Mouse (Mus musculus) heart, adult 18-20 months (tissue): ENCODE measurements around the gene Ankdd1b. TPM values are rescaled to one million over a fixed set of nuclear protein-coding genes. Genes with fewer than 3 reads are reported as not detected.

Experiments
- DNase-seq, 2 experiments: peaks; one replicate each; pipeline ENCODE4 v3.0.0; 2021 to 2022; ENCODE audit warnings: mixed read lengths in 1 of 2
- total RNA-seq, 2 experiments: library from RNA; stranded (reverse); gene quantifications; 2 replicates each; pipeline ENCODE4 v1.2.3; 2021

Ankdd1b gene
- total RNA-seq, 2 experiments from 2014 or later, result 0.65 to 0.80 TPM

- DNase-seq, result peak; percentile 36 to 65
These were observed 64.0 kb downstream of the Ankdd1b start for GRCm38 (mm10) chr13:96407040-96407439.

GRCm38 (mm10) chr13:96405518-96405917, 65.5 kb downstream of the Ankdd1b start:
- DNase-seq, result no peak

DNA sequence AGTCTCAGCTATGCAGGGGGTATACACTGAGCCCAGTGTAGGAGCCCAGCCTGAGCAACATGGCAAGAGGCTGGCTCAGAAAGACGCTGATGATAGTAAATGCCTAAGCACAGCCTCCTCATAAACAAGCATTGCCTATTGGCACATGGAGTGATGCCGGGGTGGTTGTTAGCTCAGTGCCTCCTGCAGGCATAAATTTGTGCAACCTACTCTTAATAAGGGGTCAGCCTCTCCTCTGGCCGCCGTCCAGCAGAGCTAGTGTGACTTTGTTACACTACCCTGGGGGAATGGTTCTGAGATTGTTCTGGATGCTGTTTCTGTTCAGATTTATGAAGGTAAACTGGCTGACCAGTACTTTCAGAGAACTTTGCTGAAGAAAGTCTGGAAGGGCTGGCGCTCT, 69.7 kb downstream of the Ankdd1b start:
- DNase-seq, result no peak

GRCm38 (mm10) chr13:96389301-96389700, 81.7 kb downstream of the Ankdd1b start:
- DNase-seq, result no peak

GRCm38 (mm10) chr13:96388042-96388888, 82.7 kb downstream of the Ankdd1b start, which contains the start of gene Poc5:
Poc5 (plus strand) TSS chr13:96388294.
- DNase-seq, result peak; percentile 99 to 100

- DNase-seq, result no peak
These were observed 93.1 kb downstream of the Ankdd1b start for GRCm38 (mm10) chr13:96377883-96378282.

DNA sequence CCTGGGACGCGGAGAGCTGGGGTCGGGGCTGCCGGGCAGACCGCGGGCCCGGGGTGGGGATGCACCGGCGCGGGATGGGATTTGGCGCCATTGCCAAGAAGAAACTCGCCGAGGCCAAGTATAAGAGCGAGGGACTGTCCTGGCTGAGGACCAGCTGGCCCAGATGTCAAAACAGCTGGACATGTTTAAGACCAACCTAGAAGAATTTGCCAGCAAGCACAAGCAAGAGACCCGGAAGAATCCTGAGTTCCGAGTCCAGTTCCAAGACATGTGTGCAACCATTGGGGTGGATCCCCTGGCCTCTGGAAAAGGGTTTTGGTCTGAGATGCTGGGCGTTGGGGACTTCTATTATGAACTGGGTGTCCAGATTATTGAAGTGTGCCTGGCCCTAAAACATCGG, 94.1 kb downstream of the Ankdd1b start:
- DNase-seq, result peak; percentile 37 to 47

DNA sequence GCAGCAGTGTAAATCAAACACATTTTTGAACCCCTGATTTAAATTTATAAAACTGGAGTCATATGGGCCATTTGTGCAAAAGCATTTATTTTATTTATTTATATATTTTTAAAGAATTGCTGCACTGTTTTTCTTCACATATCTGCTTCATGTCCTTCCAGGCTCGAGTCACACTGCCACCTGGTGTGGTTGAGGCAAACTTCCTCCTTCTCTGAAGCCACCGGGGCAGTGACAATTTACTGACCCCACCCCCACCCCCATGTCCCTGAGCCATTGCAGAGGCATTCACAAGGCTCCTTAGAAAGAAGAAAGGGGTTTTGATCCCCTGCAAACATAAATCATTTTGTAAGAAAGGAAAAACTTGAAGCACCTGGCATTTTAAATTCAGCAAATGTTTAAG, 95.5 kb downstream of the Ankdd1b start:
- DNase-seq, result peak in 1 of 2 experiments; percentile 8

Other genes with a start within 250 kb of the Ankdd1b start
- gene Poc5, start 82.9 kb downstream of the Ankdd1b start, total RNA-seq, result 10 to 100 TPM; 10.7 to 12.4 TPM
- gene Gm17622, start 19.5 kb upstream of the Ankdd1b start, total RNA-seq, result not detected
- gene Polk, start 71.4 kb upstream of the Ankdd1b start, total RNA-seq, result 1 to 10 TPM; 3.8 to 4.9 TPM
- 10 to 100 TPM; 37.3 to 39.6 TPM for gene Col4a3bp, start 71.4 kb upstream of the Ankdd1b start, total RNA-seq
- 1 to 10 TPM; 9.1 to 9.2 TPM for gene Hmgcr, start 199.7 kb upstream of the Ankdd1b start, total RNA-seq